Mouse (Mus musculus) embryonic facial prominence, embryonic 14.5 days (tissue): ENCODE measurements around the gene Gm20441. TPM values are rescaled to one million over a fixed set of nuclear protein-coding genes. Genes with fewer than 3 reads are reported as not detected.
"Not testable (repeated sequence)": the region's sequence is repeated elsewhere in the genome, so short reads cannot be mapped to it uniquely, and the experiment has no call there.

Source experiments
- ATAC-seq: fragments of 200-750 bp; cut with Nextera tagmentation; 2 replicates; pipeline ENCODE4 v1.8.0; 2017; ENCODE audit warnings: low read depth, moderate number of reproducible peaks, moderate TSS enrichment
- DNase-seq: peaks from one replicate; pipeline ENCODE4 v3.0.0-alpha.2; 2015; ENCODE audit warnings: low spot score
- H3K27ac ChIP-seq: fragments of 300-500 bp; sonication (generic); replicated peaks from 2 replicates; pipeline ENCODE4 v1.5.1; 2014; ENCODE audit warnings: low read depth, mild to moderate bottlenecking, low read length, moderate library complexity
- H3K27me3 ChIP-seq: fragments of 300-500 bp; sonication (generic); replicated peaks from 2 replicates; pipeline ENCODE4 v1.6.1; 2014; ENCODE audit warnings: low read length; ENCODE audit not compliant: control insufficient read depth, insufficient read depth
- H3K36me3 ChIP-seq: fragments of 300-500 bp; sonication (generic); 2 replicates; pipeline ENCODE4 v1.6.1; 2014; ENCODE audit warnings: low read length, mixed read lengths; ENCODE audit not compliant: control insufficient read depth, insufficient read depth
- H3K4me1 ChIP-seq: fragments of 300-500 bp; sonication (generic); 2 replicates; pipeline ENCODE4 v1.6.1; 2014; ENCODE audit warnings: antibody characterized with exemption, low read length; ENCODE audit not compliant: control insufficient read depth, insufficient read depth
- H3K4me2 ChIP-seq: fragments of 300-500 bp; sonication (generic); 2 replicates; pipeline ENCODE4 v1.6.1; 2014; ENCODE audit warnings: low read depth, mild to moderate bottlenecking, low read length, moderate library complexity, mixed read lengths
- H3K4me3 ChIP-seq: fragments of 300-500 bp; sonication (generic); 2 replicates; pipeline ENCODE4 v1.5.1; 2014; ENCODE audit warnings: low read depth, mild to moderate bottlenecking, low read length
- H3K9ac ChIP-seq: fragments of 300-500 bp; sonication (generic); 2 replicates; pipeline ENCODE4 v1.6.1; 2014; ENCODE audit warnings: low read depth, mild to moderate bottlenecking, low read length, moderate library complexity, mixed read lengths
- H3K9me3 ChIP-seq: fragments of 300-500 bp; sonication (generic); 2 replicates; pipeline ENCODE4 v1.6.1; 2016; ENCODE audit warnings: low read length; ENCODE audit not compliant: control insufficient read depth
- WGBS: fragments of 180-500 bp; shearing (Covaris S2); extraction: QIAGEN DNeasy Blood & Tissue Kit; methylation state at CpG from one replicate; pipeline ENCODE4 v1.1.7; 2014; 5-methylcytosine and 5-hydroxymethylcytosine counted together
- polyA plus RNA-seq: library from polyadenylated mRNA; unstranded; fragments of >200 nt; fragmentation: Nextera tagmentation; extraction: Ambion mirVana; gene quantifications from 2 replicates; pipeline ENCODE4 v1.2.1, GENCODE M21; 2014

Gene Gm20441
- polyA plus RNA-seq, 1 experiment from 2014 or later: not detected

DNA sequence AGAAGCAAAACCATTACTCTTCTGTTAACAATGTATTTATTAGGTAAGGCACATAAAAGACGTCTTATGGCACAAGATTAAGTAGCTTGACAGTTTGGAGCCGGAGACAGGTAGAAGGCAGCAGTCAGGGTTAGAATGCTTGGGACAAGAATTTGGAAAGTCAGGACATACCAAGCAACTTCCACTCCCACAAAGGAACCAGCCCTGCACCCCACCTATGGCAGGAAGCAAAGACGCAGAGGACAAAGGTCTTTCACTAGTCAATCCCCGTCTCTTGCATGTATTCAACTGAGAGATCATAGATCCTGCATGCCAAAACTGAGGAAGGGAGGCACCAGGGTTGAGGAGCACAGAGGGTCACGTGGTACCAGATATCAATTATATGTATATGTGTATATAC lies 6.7 kb downstream of the Gm20441 start:
- no peaks in the 10 kb centered on the region for H3K36me3 ChIP-seq
- 88% methylated on average over 5 of the region's 5 CpGs for WGBS

DNA sequence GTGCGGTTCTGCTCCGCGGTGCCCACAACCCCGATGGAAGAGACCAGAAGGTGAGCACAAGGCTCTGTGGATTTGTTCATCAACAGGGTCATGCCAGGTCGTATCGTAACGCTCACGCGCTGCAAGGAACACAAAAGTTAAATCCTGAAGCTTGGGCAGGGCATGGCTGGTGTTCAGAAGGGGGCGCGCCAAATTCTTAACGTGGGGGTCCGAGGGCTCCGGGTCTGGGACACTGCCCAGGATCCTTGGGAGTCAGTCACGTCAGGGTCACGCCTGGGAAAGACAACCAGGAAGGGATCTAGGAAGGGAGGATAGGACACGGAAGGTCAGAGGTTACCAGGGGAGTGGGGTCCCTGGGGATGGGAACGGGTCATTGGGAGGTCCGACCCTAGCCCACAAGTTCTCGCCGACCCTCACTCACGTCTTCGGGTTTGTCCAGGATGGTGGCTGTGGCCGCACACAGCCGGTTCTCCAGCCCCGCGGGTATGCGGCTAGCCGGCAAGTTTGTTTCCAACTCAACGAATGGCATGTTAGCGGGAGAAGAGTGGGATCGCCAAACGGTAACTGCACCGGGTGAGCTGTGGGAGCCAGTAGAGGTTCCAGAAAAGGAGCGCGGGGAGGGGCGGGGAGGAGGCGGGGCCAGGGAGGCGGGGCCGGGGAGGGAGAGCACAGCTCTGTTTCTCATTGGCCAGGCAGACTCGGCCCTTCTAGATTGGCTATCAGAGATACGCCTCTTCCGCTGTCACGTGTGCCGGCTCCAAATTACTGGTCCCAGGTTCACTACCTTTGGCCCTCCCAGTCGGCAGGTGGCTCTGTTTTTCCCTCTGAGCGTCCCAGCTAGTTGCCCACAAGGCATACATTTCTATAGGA lies 7.7 kb downstream of the Gm20441 start, which contains the start of gene Ddt:
TSS of gene Ddt (minus strand) at position 620 of the 870 bp plus-strand sequence.
- H3K4me3 ChIP-seq: peak within 1 kb of the TSS; percentile 57
- peak within 1 kb of the TSS; percentile 64 for H3K9ac ChIP-seq
- peak within 1 kb of the TSS; percentile 97 for H3K4me2 ChIP-seq
- no peak within 1 kb of the TSS; the same call in 1 of the 2 replicates for H3K27ac ChIP-seq
- H3K9me3 ChIP-seq: no peaks in the 10 kb centered on the region
- 0 out of 2 replicates have a peak, but pooled peaks cover 10% of the 10 kb centered on the region for H3K4me1 ChIP-seq
- no peaks in the 10 kb centered on the region for H3K36me3 ChIP-seq
- 0% methylated on average over 38 of the region's 47 CpGs for WGBS
- H3K27me3 ChIP-seq: no peaks in the 10 kb centered on the region
- DNase-seq (peak; percentile 97), ATAC-seq (peak; percentile 96)

More for the DNA sequence above, 6.7 kb downstream of the Gm20441 start:
- Histone ChIP-seq H3K27ac (no peak overlapping the region), H3K9ac (no peak overlapping the region), H3K4me1 (0 out of 2 replicates have a peak, but pooled peaks cover 10% of the 10 kb centered on the region), H3K27me3 (no peaks in the 10 kb centered on the region), H3K4me2 (no peak overlapping the region), H3K4me3 (no peak overlapping the region), H3K9me3 (no peaks in the 10 kb centered on the region)
- ATAC-seq: no peak
- no peak for DNase-seq

DNA sequence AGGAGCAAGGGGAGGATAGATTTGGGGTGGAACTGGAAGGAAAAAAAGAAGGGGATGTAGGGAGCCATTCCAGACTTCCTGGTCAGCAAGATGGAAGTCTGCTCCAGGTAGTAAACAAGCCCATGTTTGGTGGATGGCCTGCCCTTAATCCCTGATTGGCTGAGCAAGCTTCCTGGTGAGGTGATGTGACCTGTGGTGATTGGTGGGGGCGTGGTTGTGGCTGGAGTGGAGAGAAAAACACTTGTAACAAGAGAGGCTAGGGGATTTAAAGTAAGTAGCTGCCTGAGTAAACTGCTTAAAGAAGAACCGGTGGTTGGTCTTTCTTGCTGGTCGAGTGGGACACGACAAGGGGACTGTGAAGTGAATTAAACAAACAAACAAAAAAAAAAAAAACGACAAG lies 13.0 kb downstream of the Gm20441 start:
- not testable (repeated sequence) for DNase-seq, ATAC-seq, H3K36me3 ChIP-seq, H3K27ac ChIP-seq, H3K9ac ChIP-seq, H3K27me3 ChIP-seq, H3K9me3 ChIP-seq, H3K4me3 ChIP-seq, H3K4me2 ChIP-seq
- H3K4me1 ChIP-seq: peaks cover 15% of the 10 kb centered on the region; the same call in 1 of the 2 replicates
- WGBS: 35% methylated on average over 5 of the region's 5 CpGs

DNA sequence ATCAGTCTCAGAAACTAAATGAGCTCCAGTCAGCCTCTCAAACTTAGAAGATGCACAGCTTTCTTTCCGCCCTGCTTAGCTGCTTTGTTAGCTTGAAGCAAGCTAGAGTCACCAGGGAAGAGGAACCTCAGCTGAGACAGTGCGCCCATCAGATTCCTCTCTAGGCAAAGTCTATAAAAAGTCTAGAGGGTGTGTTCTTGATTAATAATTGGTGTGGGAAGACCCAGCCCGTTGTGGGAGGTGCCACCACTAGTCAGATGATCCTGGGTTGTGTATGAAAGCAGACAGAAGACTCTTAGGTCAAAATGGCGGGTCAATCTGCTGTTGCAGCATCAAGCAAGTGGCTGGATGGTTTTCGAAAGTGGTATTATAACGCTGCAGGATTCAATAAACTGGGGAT lies 13.9 kb downstream of the Gm20441 start:
- ATAC-seq (no peak), DNase-seq (no peak)
- no peaks in the 10 kb centered on the region for H3K27me3 ChIP-seq
- no peaks in the 10 kb centered on the region for H3K9me3 ChIP-seq
- no peak overlapping the region for H3K9ac ChIP-seq
- H3K4me1 ChIP-seq: peaks cover 7% of the 10 kb centered on the region; the same call in 1 of the 2 replicates
- H3K4me2 ChIP-seq: no peak overlapping the region
- H3K36me3 ChIP-seq: no peaks in the 10 kb centered on the region
- no peak overlapping the region for H3K27ac ChIP-seq
- no peak overlapping the region for H3K4me3 ChIP-seq
- 89% methylated on average over 6 of the region's 6 CpGs for WGBS

DNA sequence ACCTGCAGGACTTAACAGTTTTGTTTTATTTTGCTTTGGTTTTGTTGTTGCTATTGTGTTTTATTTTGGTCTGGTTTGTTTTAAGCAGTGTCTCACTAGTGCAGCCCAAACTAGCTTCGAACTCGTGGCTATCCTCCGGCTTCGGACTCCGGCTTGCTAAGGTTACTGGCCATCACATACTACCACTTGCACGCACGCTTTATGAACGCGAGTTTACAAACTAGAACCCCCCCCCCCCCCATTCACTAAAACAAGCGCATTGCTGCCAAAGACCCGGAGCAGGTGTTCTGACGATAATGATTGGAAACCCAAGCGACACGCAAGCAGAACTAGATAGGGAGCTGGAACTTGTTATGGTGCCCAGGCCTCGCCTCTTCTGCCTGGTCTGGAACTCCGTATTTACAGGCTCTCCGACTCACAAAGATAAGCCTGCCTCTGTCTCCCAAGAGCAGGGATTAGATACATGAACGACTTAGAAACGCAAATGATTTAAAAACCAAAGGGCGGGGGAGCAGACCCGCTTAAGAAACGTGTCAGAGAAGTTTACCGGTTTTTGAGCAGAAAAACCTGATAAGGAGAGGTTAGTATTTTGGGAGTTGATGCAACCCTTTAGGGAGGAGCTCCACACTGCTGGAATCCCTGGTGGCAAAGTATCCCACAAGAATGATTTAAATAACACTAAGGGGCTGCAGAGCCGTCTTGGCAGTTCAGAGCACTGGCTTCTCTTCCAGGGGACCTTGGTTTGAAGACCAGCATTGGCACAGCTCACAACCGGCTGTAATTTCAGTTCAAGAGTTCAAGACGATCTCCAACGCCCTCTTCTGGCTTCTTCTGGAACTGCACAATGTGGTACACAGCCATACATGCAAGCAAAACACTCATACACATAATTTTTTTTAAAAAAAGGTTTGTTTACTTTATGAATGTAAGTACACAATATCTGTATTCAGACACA lies 16.0 kb downstream of the Gm20441 start:
- Histone ChIP-seq H3K4me1 (peaks cover 7% of the 10 kb centered on the region; the same call in 1 of the 2 replicates), H3K27me3 (no peaks in the 10 kb centered on the region), H3K9me3 (no peaks in the 10 kb centered on the region), H3K27ac (no peak overlapping the region; the same call in 1 of the 2 replicates), H3K4me3 (peak overlapping the region; percentile 83), H3K4me2 (peak overlapping the region; percentile 90), H3K36me3 (0 out of 2 replicates have a peak, but pooled peaks cover 7% of the 10 kb centered on the region), H3K9ac (peak overlapping the region; percentile 60)
- ATAC-seq (peak; percentile 16), DNase-seq (peak; percentile 78)
- under 1% methylated on average over 27 of the region's 27 CpGs for WGBS

DNA sequence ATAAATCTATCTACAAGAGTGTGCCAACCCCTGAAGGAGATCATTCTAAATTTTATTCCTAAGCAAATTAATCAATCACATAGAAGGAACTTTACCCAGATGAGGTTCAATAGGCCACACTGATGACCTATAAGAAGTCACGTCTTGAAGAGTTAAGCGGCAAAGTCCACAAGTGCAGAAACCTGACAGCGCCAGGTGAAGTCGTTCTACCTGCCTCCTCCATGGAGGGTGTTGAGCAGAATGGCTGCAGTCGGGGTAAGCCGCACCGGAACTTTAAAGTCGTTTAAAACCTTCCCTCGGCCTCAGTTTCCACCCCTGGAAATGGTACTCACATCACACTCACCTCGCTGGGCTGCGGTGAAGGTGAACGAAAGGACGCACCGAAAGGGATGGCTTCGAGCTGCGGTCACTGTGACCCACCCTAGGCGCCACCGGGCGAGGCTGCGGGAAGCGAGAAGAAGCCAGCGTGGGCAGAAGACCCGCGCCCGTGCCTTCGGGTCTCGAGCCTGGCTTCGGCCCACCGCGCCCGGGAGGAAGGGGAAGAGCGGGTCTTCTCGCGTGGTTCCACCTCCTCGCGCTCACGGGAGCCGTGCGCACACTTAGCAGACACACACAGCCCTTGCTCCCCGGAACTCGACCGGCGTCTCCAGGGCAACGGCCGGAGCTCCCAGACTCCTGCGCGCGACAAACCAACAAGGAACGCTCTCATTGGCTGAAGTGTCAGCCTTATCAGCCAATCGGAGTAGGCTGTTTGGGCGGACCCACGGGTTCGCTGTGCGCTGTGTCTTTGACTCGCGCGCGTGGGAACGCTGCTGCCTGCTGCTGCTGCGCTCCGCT lies 16.9 kb downstream of the Gm20441 start, which contains the start of gene Cabin1:
TSS of gene Cabin1 (minus strand) at position 660 of the 837 bp plus-strand sequence.
- DNase-seq: peak; percentile 99
- WGBS: under 1% methylated on average over 48 of the region's 61 CpGs
- Histone ChIP-seq H3K27ac (peak within 1 kb of the TSS; percentile 72; the same call in 1 of the 2 replicates), H3K27me3 (no peaks in the 10 kb centered on the region), H3K9me3 (no peaks in the 10 kb centered on the region), H3K4me2 (peak within 1 kb of the TSS; percentile 90), H3K4me1 (peaks cover 7% of the 10 kb centered on the region; the same call in 1 of the 2 replicates), H3K4me3 (peak within 1 kb of the TSS; percentile 83), H3K36me3 (0 out of 2 replicates have a peak, but pooled peaks cover 8% of the 10 kb centered on the region), H3K9ac (peak within 1 kb of the TSS; percentile 82)
- peak; percentile 99 for ATAC-seq

DNA sequence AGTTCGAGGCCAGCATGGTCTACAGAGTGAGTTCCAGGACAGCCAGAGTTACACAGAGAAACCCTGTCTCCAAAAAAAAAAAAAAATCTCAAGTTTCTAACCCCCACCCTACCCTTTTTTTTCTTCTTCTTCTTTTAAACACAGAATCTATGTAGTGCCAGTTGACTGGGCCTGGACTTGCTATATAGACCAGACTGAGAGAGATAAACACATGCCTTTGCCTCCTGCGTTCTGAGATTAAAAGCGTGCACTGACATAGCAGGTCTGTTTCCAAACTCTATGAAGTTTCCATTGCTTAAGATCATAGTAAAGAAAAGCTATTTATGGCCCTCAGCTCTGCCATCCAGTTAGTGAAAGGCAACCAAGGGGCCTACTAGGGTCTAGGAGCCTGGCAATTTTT lies 18.3 kb downstream of the Gm20441 start:
- 98% methylated on average over 3 of the region's 3 CpGs for WGBS
- H3K4me2 ChIP-seq: no peak overlapping the region
- DNase-seq (no peak), ATAC-seq (no peak)
- H3K4me3 ChIP-seq: no peak overlapping the region
- H3K9ac ChIP-seq: no peak overlapping the region
- no peaks in the 10 kb centered on the region for H3K27me3 ChIP-seq
- H3K9me3 ChIP-seq: no peaks in the 10 kb centered on the region
- H3K36me3 ChIP-seq: peaks cover 18% of the 10 kb centered on the region; the same call in 1 of the 2 replicates
- H3K27ac ChIP-seq: no peak overlapping the region
- peaks cover 7% of the 10 kb centered on the region; the same call in 1 of the 2 replicates for H3K4me1 ChIP-seq
